ENCODE assay signal across 9 mouse cellular contexts in genomic region chr12:31653611-31654010, GRCm38 (mm10). TPM values are rescaled to one million over a fixed set of nuclear protein-coding genes. Genes with fewer than 3 reads are reported as not detected.
A peak's percentile ranks its signal among the peaks of the same experiment; 100 is the strongest.
DNase-seq lines count a peak whose midpoint lies in the region; ATAC-seq and TF ChIP-seq lines count a peak whose summit lies in the region.
"Had no signal": no experiment of that assay in that cellular context is flagged by ENCODE, and none has a peak within 500 bp of the region (broad histone marks: within the 10 kb centered on the region; RNA-seq: fewer than 3 reads in every experiment).

No protein-coding gene starts in this region.

- H3K4me3 ChIP-seq in left cerebral cortex, adult 2 months, result peak overlapping the region; percentile 66; the same call in 1 of the 2 replicates
- H3K4me3 ChIP-seq in cortical plate, adult 2 months (ENCODE audit: insufficient read depth, low read length), result peak overlapping the region; percentile 77; the same call in 1 of the 2 replicates
- H3K4me3 ChIP-seq in intestine, embryonic 14.5 days (ENCODE audit: low read depth, low read length), result peak overlapping the region; percentile 90
- no peak overlapping the region for H3K4me3 ChIP-seq in neural tube, embryonic 13.5 days

- H3K4me1 ChIP-seq in cortical plate, adult 2 months (ENCODE audit: control insufficient read depth, insufficient read depth, low read length), result peaks cover 1% of the 10 kb centered on the region; the same call in 1 of the 2 replicates
- peaks cover 3% of the 10 kb centered on the region for H3K4me1 ChIP-seq in intestine, embryonic 14.5 days (replicated peaks; ENCODE audit: control insufficient read depth, insufficient read depth, low read length)
- H3K4me1 ChIP-seq in neural tube, embryonic 13.5 days (replicated peaks), result peaks cover 11% of the 10 kb centered on the region

- no peak for TF ChIP-seq POLR2A in cortical plate, adult 2 months (IDR thresholded peaks at IDR 0.05; ENCODE audit: extremely low read depth, insufficient read depth, low read length)

- H3K27me3 ChIP-seq in intestine, embryonic 14.5 days (replicated peaks; ENCODE audit: control insufficient read depth, insufficient read depth, low read length), result no peaks in the 10 kb centered on the region
- no peaks in the 10 kb centered on the region for H3K27me3 ChIP-seq in neural tube, embryonic 13.5 days

- no peak for TF ChIP-seq CTCF in left cerebral cortex, adult 2 months (IDR thresholded peaks at IDR 0.05)
- TF ChIP-seq CTCF in cortical plate, adult 2 months (IDR thresholded peaks at IDR 0.05; ENCODE audit: extremely low read depth, insufficient read depth, low read length), result no peak

- H3K9ac ChIP-seq in intestine, embryonic 14.5 days (ENCODE audit: low read length), result no peak overlapping the region
- no peak overlapping the region; the same call in 1 of the 2 replicates for H3K9ac ChIP-seq in neural tube, embryonic 13.5 days

- 78% methylated on average over 5 of the region's 5 CpGs for WGBS in intestine, embryonic 14.5 days
- WGBS in neural tube, embryonic 13.5 days, result 79% methylated on average over 5 of the region's 5 CpGs

- H3K36me3 ChIP-seq in intestine, embryonic 14.5 days (ENCODE audit: control insufficient read depth, insufficient read depth, low read length), result no peaks in the 10 kb centered on the region
- 0 out of 2 replicates have a peak, but pooled peaks cover 8% of the 10 kb centered on the region for H3K36me3 ChIP-seq in neural tube, embryonic 13.5 days

- no peak for ATAC-seq in intestine, embryonic 14.5 days (replicated peaks; ENCODE audit: low FRiP score, low TSS enrichment, low read depth)
- no peak for ATAC-seq in neural tube, embryonic 13.5 days (ENCODE audit: low read depth)
- ATAC-seq in cerebellum, adult (ENCODE audit: insufficient number of reproducible peaks, low FRiP score, low TSS enrichment), result no peak

- no peak overlapping the region for H3K27ac ChIP-seq in left cerebral cortex, adult 2 months
- H3K27ac ChIP-seq in cortical plate, adult 2 months (ENCODE audit: insufficient read depth, low read length), result no peak overlapping the region
- no peak overlapping the region for H3K27ac ChIP-seq in intestine, embryonic 14.5 days (ENCODE audit: low read depth)
- H3K27ac ChIP-seq in neural tube, embryonic 13.5 days (replicated peaks), result no peak overlapping the region

- peak overlapping the region; percentile 61 for H3K4me2 ChIP-seq in intestine, embryonic 14.5 days (ENCODE audit: low read length)
- H3K4me2 ChIP-seq in neural tube, embryonic 13.5 days, result peak overlapping the region; percentile 66

- H3K9me3 ChIP-seq in intestine, embryonic 14.5 days (ENCODE audit: control insufficient read depth, low read length), result no peaks in the 10 kb centered on the region
- H3K9me3 ChIP-seq in neural tube, embryonic 13.5 days, result no peaks in the 10 kb centered on the region

- DNase-seq in left cerebral cortex, adult 2 months (ENCODE audit: extremely low spot score in 1 of 2, low spot score in 2 of 2), result no peak
- DNase-seq in left cerebral cortex, postnatal 4 days, result no peak
- no peak for DNase-seq in intestine, embryonic 14.5 days (ENCODE audit: low spot score)
- no peak for DNase-seq in urinary bladder, postnatal 36 days (ENCODE audit: low spot score in 2 of 2)
- DNase-seq: adrenal gland, postnatal 36 days; right cerebral cortex, postnatal 14 days had no signal

- intact Hi-C loops in left cerebral cortex, adult 2 months (cut with DNase I), result loop anchor here (2.0 to 5.0 kb wide), 3 partner anchors 19 to 274 kb away; partner anchors contain the start of gene Bcap29
- intact Hi-C loops in left cerebral cortex, postnatal 4 days (cut with DNase I), result loop anchor here (10.0 kb wide), 1 partner anchor 149 kb away; no protein-coding TSS in a partner anchor

RNA-seq across cellular contexts. Expression of gene Dus4l, which starts 1.0 kb away (rescaled TPM):
- total RNA-seq in left cerebral cortex, adult 2 months (2021), result 1 to 10 TPM; 7.5 to 8.1 TPM
- total RNA-seq in left cerebral cortex, postnatal 4 days (2021), result 10 to 100 TPM; 10.3 to 13.3 TPM
- polyA plus RNA-seq in cortical plate, adult 2 months (2012; rRNA removed), result 6.6 and 7.4 TPM in 2 replicates
- polyA plus RNA-seq in intestine, embryonic 14.5 days (2014; fragmentation: Nextera tagmentation; extraction: Ambion mirVana), result 12.4 and 14.0 TPM in 2 replicates
- polyA plus RNA-seq in neural tube, embryonic 13.5 days (2015; fragmentation: Nextera tagmentation; extraction: Ambion mirVana), result 3.4 and 7.6 TPM in 2 replicates

RNA-seq across cellular contexts. Expression of gene Cog5, which starts 1.1 kb away (rescaled TPM):
- total RNA-seq in left cerebral cortex, adult 2 months (2021), result 10 to 100 TPM; 44.4 to 46.8 TPM
- 10 to 100 TPM; 41.3 to 44.3 TPM for total RNA-seq in left cerebral cortex, postnatal 4 days (2021)
- 30.1 and 30.6 TPM in 2 replicates for polyA plus RNA-seq in cortical plate, adult 2 months (2012; rRNA removed)
- polyA plus RNA-seq in intestine, embryonic 14.5 days (2014; fragmentation: Nextera tagmentation; extraction: Ambion mirVana), result 34.9 and 41.0 TPM in 2 replicates
- polyA plus RNA-seq in neural tube, embryonic 13.5 days (2015; fragmentation: Nextera tagmentation; extraction: Ambion mirVana), result 33.1 and 35.5 TPM in 2 replicates

RNA-seq across cellular contexts. Expression of gene Bcap29, which starts 19.2 kb away (rescaled TPM):
- 10 to 100 TPM; 36.3 to 36.9 TPM for total RNA-seq in left cerebral cortex, adult 2 months (2021)
- total RNA-seq in left cerebral cortex, postnatal 4 days (2021), result 10 to 100 TPM; 17.4 to 18.9 TPM
- polyA plus RNA-seq in cortical plate, adult 2 months (2012; rRNA removed), result 40.4 and 43.3 TPM in 2 replicates
- polyA plus RNA-seq in intestine, embryonic 14.5 days (2014; fragmentation: Nextera tagmentation; extraction: Ambion mirVana), result 40.7 and 43.0 TPM in 2 replicates
- polyA plus RNA-seq in neural tube, embryonic 13.5 days (2015; fragmentation: Nextera tagmentation; extraction: Ambion mirVana), result 31.9 and 32.8 TPM in 2 replicates
